Mouse (Mus musculus) ES-Bruce4 (cell line): ENCODE measurements at regions not wholly inside any gene's neighbourhood (a gene's known extent, or its start where the extent isn't known, plus 50 kb on each side); places are given as distances from the start of the nearest gene placed in this dataset.

Experiments
- H3K27ac ChIP-seq: 2 replicates; pipeline ENCODE4 v1.5.1; 2012; ENCODE audit warnings: low read length, inconsistent platforms; ENCODE audit not compliant: insufficient read depth
- H3K27me3 ChIP-seq: 2 replicates; pipeline ENCODE4 v1.6.1; 2012; ENCODE audit warnings: mild to moderate bottlenecking, low read length, inconsistent platforms; ENCODE audit not compliant: control insufficient read depth, poor library complexity, insufficient read depth, severe bottlenecking
- H3K36me3 ChIP-seq: 2 replicates; pipeline ENCODE4 v1.6.1; 2012; ENCODE audit warnings: inconsistent platforms, mild to moderate bottlenecking, low read length, moderate library complexity; ENCODE audit not compliant: control insufficient read depth, poor library complexity, insufficient read depth, severe bottlenecking
- H3K4me1 ChIP-seq: one replicate; pipeline ENCODE4 v1.8.1; 2011; ENCODE audit warnings: low read length; ENCODE audit not compliant: control insufficient read depth, insufficient read depth
- H3K4me3 ChIP-seq: 2 replicates; pipeline ENCODE4 v1.5.1; 2011; ENCODE audit warnings: low read depth, mild to moderate bottlenecking, low read length
- H3K9ac ChIP-seq: 2 replicates; pipeline ENCODE4 v1.6.1; 2012; ENCODE audit warnings: low read depth, mild to moderate bottlenecking, inconsistent platforms; ENCODE audit not compliant: poor library complexity, severe bottlenecking
- H3K9me3 ChIP-seq: replicated peaks from 2 replicates; pipeline ENCODE4 v1.6.1; 2012; ENCODE audit warnings: mild to moderate bottlenecking, low read length, inconsistent platforms; ENCODE audit not compliant: control insufficient read depth, poor library complexity, insufficient read depth, severe bottlenecking
- CTCF ChIP-seq: IDR thresholded peaks from one replicate; pipeline ENCODE4 v1.8.1; 2011; ENCODE audit warnings: low read depth, low read length
- EP300 ChIP-seq: IDR thresholded peaks from 2 replicates; pipeline ENCODE4 v1.6.1; 2011; ENCODE audit warnings: low read depth, low read length; ENCODE audit not compliant: insufficient read depth
- POLR2A ChIP-seq: IDR thresholded peaks from one replicate; pipeline ENCODE4 v1.8.1; 2011; ENCODE audit warnings: low read length; ENCODE audit not compliant: insufficient read depth

GRCm38 (mm10) chr19:14347429-14347828 lies 250.4 kb downstream of the Tle4 start:
- Histone ChIP-seq H3K4me3 (no peak overlapping the region), H3K9ac (no peak overlapping the region), H3K36me3 (no peaks in the 10 kb centered on the region), H3K27ac (no peak overlapping the region), H3K4me1 (no peaks in the 10 kb centered on the region), H3K9me3 (no peaks in the 10 kb centered on the region), H3K27me3 (no peaks in the 10 kb centered on the region)
- TF ChIP-seq EP300: no peak
- TF ChIP-seq POLR2A: no peak
- no peak for TF ChIP-seq CTCF

GRCm38 (mm10) chr19:14349753-14350152 lies 248.1 kb downstream of the Tle4 start:
- no peaks in the 10 kb centered on the region for H3K27me3 ChIP-seq
- H3K4me1 ChIP-seq: no peaks in the 10 kb centered on the region
- H3K9me3 ChIP-seq: no peaks in the 10 kb centered on the region
- TF ChIP-seq POLR2A (no peak), EP300 (no peak)
- no peak overlapping the region for H3K9ac ChIP-seq
- no peaks in the 10 kb centered on the region for H3K36me3 ChIP-seq
- H3K4me3 ChIP-seq: no peak overlapping the region
- no peak overlapping the region for H3K27ac ChIP-seq

GRCm38 (mm10) chr19:14351728-14352340 lies 246.0 kb downstream of the Tle4 start:
- Histone ChIP-seq H3K36me3 (no peaks in the 10 kb centered on the region), H3K4me1 (no peaks in the 10 kb centered on the region), H3K27me3 (no peaks in the 10 kb centered on the region), H3K4me3 (no peak overlapping the region), H3K27ac (no peak overlapping the region), H3K9ac (no peak overlapping the region), H3K9me3 (no peaks in the 10 kb centered on the region)
- TF ChIP-seq CTCF (no peak), POLR2A (no peak), EP300 (no peak)

GRCm38 (mm10) chr19:14352551-14352950 lies 245.3 kb downstream of the Tle4 start:
- H3K9ac ChIP-seq: no peak overlapping the region
- no peaks in the 10 kb centered on the region for H3K9me3 ChIP-seq
- H3K4me3 ChIP-seq: no peak overlapping the region
- H3K27ac ChIP-seq: no peak overlapping the region
- H3K27me3 ChIP-seq: no peaks in the 10 kb centered on the region
- H3K36me3 ChIP-seq: no peaks in the 10 kb centered on the region
- no peak for TF ChIP-seq POLR2A
- TF ChIP-seq CTCF: no peak
- no peak for TF ChIP-seq EP300
- no peaks in the 10 kb centered on the region for H3K4me1 ChIP-seq

GRCm38 (mm10) chr19:14353151-14353550 lies 244.7 kb downstream of the Tle4 start:
- H3K4me3 ChIP-seq: no peak overlapping the region
- H3K4me1 ChIP-seq: no peaks in the 10 kb centered on the region
- TF ChIP-seq CTCF (no peak), EP300 (no peak), POLR2A (no peak)
- H3K27me3 ChIP-seq: no peaks in the 10 kb centered on the region
- no peak overlapping the region for H3K27ac ChIP-seq
- no peaks in the 10 kb centered on the region for H3K36me3 ChIP-seq
- H3K9ac ChIP-seq: no peak overlapping the region
- no peaks in the 10 kb centered on the region for H3K9me3 ChIP-seq

- Histone ChIP-seq H3K27me3 (no peaks in the 10 kb centered on the region), H3K9me3 (no peaks in the 10 kb centered on the region), H3K4me1 (no peaks in the 10 kb centered on the region), H3K27ac (no peak overlapping the region), H3K36me3 (no peaks in the 10 kb centered on the region), H3K9ac (no peak overlapping the region), H3K4me3 (no peak overlapping the region)
- TF ChIP-seq POLR2A: no peak
- TF ChIP-seq CTCF: no peak
- no peak for TF ChIP-seq EP300
These were observed 242.7 kb downstream of the Tle4 start for GRCm38 (mm10) chr19:14355128-14355527.
